Mouse (Mus musculus): ENCODE data around the gene Vash1.

GRCm38 (mm10) chr12:86686551-86687330 lies 8.2 kb downstream of the Vash1 start:
- no peak for TF ChIP-seq FLI1 (IDR thresholded peaks at IDR 0.05; ENCODE audit: low read length)
- TF ChIP-seq GATA1 (IDR thresholded peaks at IDR 0.05; ENCODE audit: borderline replicate concordance, low read length) = no peak

All from megakaryocyte, embryonic 14.5 days (primary cell).